Mouse (Mus musculus): Measurements from ENCODE around the gene Cpeb3.
"Not testable (repeated sequence)": the region's sequence is repeated elsewhere in the genome, so short reads cannot be mapped to it uniquely, and the experiment has no call there.

The Cpeb3 gene

DNA sequence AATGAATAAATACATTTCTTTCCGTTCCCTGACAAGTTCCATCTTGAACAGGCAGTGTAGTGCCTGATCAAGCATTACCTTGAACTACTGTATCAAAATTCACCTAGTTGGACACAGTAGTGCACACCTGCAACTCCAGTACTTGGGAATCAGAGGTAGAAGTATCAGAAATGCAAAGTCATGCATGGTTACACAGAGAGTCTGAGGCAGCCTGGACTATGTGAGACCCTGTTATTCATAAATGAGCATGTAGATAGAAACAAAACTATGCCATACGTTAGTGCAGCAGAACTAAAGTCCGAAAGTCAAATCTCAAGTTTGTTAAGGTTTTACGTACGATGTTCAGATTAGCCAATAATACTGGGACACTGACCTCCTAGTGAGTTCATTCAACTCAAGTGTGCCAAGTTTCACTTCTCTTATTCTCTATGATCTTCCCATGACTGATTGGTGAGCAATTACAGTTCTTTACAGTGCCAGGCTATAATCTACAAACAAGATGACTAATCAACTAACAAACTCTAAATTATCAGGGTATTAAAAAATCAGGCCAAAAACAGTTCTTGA lies 51.5 kb downstream of the Cpeb3 start:
- intact Hi-C loops (cut with DNase I), result no loop called here

DNA sequence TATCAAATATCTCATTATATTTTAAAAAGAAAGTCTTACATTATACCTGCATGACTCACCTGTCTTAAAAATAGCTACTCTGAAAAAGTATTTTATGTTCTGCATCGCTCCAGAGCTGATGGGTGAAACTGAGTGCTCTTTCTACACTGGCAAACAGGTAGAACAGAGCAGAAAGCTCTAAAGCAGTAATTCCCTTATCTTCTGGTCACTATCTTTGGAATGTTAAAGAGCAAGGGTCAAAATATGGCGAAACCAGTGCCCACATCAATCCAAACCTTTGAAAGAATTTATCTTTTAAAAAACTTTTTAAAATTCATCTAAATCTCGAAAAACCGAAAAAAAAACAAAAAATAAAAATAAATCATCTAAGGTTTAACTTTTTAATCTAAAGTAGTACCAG lies 52.4 kb downstream of the Cpeb3 start:
- intact Hi-C loops (cut with DNase I), result no loop called here

DNA sequence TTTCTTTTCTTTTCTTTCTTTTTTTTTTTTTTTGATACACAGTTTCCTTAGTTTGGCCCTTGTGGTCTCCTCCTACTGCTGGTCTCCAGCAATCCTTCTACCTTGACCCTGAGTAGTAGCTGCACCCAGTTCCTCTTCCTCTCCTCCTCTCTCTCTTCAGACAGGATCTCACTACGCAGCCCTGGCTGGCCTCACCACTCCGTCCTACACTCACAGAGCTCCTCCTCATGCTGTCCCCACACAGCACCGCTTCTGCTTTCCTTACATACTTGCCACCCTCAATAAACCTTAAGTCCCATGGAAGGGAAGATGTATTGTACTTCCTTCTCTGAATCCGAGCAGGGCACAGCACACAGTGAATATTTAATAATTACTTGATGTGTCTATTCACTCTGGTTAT lies 61.3 kb downstream of the Cpeb3 start:
- intact Hi-C loops (cut with DNase I), result no loop called here

DNA sequence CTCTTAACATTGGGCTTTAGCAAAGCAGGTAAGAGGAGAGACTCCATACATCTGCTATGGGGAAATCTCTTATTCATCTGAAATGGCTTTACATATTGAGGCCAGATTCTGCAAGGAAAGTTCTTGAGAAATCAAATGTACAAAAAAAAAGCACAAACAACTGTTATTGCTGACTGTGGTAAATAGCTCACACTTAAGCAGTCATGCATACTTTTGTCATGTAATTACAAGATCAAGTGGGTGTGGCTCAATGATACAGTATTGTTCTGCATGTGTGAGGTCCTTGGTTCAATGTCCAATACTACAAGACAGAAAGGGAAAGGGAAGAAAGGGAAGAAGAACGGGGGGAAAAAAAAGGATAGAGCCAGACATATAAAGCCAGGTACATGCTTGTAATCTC lies 62.6 kb downstream of the Cpeb3 start:
- intact Hi-C loops (cut with DNase I), result no loop called here

DNA sequence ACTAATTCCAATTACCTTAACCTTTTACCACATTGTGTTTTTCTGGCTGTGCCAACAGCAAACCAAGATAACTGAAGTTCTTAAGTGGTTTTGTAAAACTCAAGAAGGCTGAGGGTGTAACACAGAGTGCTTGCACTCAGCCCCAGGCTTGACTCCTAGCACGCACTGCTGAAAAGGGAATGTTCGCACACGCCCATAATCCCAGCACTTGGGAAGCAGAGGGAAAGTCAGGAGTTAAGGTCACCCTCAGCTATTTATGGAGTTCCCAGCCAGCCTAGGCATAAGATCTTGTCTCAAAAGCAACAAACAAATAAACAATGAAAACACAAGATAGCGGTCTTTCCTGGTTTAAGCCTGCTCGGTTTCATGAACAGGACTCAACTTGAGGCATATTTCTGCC lies 63.0 kb downstream of the Cpeb3 start:
- intact Hi-C loops (cut with DNase I), result no loop called here

DNA sequence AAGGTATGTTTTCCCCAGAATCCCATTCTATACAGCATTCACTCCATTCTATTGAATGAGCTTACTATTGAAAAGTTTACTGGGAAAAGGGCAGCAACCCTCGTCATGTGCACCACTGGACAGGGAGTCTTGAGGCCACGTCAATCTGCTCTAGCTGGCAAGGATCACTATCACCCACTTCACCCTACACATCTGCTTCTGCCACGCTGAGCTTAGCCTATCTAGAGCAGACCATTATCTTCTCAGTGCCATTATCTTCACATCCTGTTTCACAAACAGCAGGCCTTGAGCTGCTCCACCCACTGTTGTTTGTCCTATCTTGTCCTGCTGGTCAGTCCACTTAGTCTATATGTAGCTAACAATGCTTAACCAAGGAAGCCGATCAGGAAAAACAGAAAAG lies 66.8 kb downstream of the Cpeb3 start:
- intact Hi-C loops (cut with DNase I), result no loop called here

DNA sequence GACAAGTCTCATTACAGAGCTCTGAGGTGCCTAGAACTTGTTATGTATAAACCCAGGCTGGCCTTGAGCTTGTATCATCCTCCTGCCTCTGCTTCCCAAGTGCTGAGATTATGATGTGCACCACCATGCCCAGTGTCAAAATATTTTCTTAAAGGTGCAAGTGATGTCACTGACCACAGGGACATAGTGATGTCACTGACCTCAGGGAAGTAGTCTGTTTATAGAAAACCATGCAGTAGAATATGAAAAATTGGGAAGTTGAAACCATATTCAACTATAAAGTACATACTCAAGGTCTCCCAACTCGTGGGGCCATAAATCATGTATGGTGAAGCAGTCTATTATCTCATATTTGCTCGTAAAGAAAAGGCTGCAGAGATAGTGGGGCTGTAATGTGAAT lies 71.3 kb downstream of the Cpeb3 start:
- intact Hi-C loops (cut with DNase I), result no loop called here

DNA sequence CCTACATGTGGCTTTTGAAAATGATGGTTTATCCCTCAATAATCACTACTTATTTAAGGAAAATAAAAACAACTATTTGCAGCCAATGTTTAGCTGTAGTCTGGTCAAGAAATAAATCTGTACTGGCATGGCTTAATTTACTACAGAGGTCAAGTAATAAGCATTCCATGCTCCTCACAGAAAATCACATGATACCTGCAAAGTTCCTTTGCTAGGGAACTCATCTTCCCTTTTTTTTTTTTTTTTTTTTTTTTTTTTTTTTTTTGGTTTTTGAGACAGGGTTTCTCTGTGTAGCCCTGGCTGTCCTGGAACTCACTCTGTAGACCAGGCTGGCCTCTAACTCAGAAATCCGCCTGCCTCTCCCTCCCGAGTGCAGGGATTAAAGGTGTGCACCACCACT lies 72.9 kb downstream of the Cpeb3 start:
- intact Hi-C loops (cut with DNase I), result not testable (repeated sequence)

DNA sequence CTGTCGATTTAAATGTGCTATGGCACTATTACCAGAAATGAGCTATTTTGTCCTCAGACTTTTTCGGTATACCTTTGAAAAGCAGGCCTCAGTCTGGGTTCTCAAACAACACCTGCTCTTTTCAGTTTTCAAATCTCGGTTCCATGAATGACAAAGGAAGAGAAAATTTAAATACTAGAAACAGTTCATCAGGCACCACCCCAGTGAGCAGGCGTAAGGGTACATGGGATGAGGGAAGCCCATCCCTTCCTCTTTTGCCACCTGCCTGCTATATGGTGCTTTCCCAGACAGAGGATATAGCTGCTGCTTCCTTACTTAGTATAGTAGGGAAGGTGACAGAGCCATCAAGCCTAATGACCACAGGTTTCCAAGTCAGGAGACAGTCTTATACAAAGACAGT lies 74.7 kb downstream of the Cpeb3 start:
- intact Hi-C loops (cut with DNase I), result no loop called here

DNA sequence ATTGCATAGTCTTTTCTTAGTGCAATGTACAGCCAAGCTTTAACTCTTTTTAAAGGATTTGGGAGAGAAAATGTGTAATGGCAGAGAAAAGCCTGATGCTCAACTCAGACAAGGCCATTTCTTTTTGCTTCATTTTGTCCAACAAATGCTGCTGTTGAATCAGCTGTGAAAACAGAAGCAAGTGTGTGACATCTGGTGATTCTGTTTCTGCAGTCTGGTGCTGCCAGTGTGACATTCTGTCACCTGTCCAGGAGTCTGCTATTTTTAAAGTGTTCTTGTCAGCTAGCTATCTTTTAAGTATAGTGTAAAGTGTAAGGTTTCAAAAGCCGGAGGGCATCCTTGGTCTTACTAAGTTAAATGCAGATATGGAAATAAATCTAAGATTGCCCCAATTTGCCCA lies 76.7 kb downstream of the Cpeb3 start:
- intact Hi-C loops (cut with DNase I), result no loop called here

DNA sequence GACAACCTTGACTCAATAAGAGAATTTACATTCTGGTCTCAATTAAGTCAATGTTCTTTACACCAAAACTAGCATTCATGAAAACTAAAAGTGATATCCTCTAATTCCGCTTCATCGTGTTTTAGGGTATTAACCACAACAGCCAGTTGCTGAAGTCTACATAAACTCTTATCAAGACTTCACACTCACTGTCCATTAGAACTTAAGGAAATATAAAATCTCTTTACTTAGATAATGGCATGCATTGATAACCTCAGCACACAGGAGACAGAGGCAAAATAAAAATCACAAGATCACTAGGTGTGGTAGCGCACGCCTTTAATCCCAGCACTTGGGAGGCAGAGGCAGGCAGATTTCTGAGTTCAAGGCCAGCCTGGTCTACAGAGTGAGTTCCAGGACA lies 79.9 kb downstream of the Cpeb3 start:
- intact Hi-C loops (cut with DNase I), result no loop called here

DNA sequence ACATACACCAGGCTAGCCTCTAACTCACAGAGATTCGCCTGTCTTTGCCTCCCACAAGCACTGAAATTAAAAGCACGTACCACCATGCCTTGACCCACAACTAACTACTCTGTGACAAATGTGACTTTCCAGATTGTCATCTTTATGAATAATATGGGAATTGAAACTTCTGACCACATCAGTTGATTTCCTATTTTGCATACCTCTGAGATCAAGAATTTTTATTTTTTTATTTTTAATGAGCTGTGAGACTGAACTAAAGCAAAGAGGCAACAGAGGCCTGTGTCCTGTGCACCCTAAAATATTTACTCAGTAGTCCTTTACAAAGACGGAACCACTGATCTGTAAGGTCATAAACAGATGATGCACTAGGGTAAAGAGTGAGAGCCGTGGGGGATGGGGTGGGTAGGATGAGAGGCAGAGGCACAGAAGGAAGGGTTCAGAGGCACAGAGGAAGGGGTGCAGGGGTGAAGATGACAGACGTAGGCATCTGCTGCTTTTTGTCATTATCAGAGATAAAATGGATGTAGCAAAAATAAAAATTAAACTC lies 81.3 kb downstream of the Cpeb3 start:
- intact Hi-C loops (cut with DNase I), result no loop called here

DNA sequence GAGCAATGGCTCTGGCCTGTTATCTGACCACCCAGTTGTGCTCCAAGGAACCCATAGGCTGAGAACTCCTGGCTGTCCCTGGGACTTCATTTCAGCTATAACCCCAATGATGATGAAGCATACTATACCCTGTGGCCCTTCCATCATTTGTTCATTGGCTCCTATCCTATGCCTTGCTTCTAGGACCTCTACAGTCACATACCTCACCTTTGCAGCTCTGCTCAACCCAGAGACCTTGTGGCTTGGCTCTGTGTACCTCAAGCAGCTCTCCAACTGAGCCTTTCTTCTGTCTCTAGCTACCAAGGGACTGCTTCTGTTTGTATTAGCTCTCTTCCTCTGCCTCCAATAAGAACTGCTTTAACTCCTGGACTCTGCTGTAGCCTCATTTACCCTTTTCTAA lies 83.4 kb downstream of the Cpeb3 start:
- intact Hi-C loops (cut with DNase I), result no loop called here

DNA sequence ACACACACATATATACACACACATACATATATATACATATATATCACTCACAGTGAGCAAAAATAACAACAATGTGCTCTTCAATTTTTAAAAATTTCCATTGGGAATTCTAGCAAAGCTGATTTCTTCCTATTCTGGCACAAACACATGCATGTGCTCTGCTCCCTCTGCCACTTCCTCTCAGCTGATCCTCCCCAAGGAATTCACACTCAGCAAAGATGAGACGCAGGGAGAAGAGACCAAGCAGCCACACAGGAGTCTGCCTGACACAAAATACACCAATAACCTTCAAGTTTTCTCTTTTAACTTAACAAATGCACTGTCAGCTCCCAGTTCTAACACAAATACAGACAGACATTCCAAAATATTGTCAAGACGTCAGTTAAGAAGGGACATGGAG lies 89.1 kb downstream of the Cpeb3 start:
- intact Hi-C loops (cut with DNase I), result no loop called here

DNA sequence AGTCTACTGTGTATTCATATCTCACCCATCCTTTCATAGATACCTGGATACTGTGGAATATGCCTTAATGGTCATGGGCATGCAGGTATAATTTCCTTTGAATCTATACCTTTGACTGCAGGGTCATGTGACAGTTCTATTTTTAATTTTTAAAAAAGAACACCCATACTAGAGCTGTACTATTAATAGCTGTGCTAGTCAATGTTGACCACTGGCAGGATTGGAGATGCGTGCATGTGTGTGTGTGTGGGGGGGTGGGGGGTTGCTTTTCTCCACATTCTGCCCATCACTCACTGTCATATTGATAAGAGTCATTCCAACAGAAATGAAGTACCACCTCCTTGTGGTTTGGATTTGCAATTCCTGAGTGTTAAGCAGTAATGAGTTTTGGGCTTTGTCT lies 92.6 kb downstream of the Cpeb3 start:
- intact Hi-C loops (cut with DNase I), result no loop called here

DNA sequence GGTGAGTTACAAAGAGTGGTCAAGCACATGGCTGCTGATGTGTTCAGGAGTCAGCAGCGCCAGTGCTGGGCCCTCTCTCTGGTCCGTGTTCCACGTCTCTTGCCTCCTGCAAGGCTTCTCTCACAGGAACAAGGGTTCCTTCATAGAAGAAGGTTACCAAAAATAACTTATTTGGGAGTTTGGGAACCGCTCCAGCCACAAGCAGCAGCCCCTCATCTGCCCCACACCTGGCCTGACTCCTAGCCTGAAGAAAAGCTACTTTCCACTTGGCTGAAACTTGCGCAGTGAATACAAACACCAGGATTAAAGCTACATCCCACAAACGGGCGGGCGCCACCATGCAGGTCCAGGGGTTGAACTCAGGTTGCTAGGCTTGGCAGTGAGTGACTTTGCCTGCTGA lies 93.0 kb downstream of the Cpeb3 start:
- intact Hi-C loops (cut with DNase I), result no loop called here

DNA sequence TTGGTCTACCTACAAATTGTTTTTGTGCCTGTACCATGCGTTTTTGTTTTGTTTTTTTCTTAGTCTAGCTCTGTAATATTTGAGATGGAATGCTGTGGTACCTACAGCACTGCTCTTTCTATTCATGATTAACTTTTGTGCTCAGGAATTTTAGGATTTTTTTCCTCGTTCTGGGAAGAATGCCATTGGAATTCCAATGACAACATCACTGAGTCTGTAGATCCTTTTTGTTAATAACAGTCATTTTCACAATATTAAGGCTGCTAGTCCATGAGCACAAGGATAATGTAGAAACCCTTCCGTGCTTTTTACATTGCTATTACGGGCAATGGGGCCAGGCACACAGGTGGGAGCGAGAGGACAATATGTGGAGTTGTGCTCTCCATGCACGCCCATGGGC lies 96.6 kb downstream of the Cpeb3 start:
- intact Hi-C loops (cut with DNase I), result no loop called here

DNA sequence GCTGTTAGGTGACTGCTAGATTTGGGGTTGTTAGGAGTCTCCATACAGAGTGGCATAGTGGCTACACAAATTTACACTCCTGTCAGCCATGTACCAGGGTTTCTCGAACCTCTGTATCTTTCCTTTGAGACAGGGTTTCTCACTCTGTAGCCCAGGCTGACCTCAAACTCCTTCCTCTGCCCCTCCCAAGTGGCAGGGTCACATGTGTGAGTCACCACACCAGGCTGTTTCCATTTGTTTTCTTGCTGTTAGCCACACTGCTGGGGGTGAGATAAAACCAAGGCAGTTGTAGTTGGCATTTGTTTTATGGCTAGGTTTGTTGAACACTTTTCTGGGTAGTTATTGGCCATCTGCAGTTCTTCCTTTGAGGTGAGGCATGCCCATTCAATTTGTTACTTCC lies 97.9 kb downstream of the Cpeb3 start:
- intact Hi-C loops (cut with DNase I), result no loop called here

DNA sequence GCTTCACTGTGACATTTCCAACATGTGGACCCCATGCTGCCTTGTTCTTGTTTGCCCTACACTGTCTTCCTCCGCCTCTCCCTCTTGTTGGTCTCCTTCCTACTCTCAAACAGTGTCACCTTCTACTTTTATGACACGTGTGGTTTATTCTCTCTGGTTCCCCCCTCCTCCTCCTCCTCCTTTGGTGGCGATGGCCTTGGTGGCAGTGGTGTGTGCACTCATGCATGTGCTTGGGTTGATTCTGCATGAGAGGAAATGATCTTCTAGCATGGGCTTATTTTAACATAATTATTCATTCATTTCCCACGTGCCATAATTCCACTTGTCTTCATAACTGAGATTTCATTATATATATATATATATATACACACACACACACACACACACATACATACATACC lies 98.5 kb downstream of the Cpeb3 start:
- intact Hi-C loops (cut with DNase I), result no loop called here

DNA sequence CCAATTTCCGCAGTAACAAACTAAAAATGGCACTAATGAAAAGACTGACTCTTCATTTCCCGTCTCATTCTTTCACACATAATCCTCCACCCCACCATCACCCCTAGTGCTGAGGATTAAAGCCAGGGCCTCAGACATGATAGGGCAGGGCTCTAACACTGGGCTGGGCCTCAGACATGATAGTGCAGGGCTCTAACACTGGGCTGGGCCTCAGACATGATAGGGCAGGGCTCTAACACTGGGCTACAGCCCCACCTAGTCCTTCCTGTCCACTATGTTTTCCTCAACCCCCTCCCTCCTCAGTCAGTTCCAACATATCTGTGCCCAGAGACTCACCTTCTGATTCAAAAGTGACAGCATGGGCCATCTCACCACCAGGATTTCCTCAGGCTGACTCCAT lies 107.7 kb downstream of the Cpeb3 start:
- intact Hi-C loops (cut with DNase I), result no loop called here

DNA sequence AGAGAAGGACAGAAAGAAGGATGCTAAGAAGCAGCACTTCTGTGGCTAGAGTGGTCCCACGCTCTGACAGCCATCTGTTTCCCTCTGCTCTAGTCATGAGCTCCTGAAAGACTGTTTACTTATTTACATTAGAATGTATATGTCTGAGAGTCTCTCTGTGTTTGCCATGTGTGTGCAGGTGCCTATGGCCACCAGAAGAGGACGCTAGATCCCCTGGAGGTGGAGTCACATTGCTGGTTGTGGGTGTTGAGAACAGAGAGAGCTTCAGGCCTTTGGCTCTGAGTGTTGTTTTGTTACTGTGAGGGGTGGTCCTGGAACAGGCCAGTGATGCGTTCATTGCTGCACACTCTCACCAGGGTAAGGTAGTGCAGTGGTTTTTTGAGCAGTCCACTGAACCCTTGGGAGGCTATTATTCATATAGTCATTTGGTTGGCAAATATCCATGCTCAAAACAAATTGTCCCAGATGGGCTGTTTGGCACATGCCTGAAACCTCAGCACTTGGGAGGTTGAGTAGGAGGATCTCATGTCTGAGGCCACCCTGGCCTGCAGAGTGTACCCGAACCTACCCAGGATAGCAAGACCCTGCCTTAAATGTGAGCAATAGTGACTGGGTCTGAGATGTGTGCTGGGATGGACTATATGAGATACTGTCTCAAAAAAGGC lies 112.6 kb downstream of the Cpeb3 start:
- intact Hi-C loops (cut with DNase I), result no loop called here

DNA sequence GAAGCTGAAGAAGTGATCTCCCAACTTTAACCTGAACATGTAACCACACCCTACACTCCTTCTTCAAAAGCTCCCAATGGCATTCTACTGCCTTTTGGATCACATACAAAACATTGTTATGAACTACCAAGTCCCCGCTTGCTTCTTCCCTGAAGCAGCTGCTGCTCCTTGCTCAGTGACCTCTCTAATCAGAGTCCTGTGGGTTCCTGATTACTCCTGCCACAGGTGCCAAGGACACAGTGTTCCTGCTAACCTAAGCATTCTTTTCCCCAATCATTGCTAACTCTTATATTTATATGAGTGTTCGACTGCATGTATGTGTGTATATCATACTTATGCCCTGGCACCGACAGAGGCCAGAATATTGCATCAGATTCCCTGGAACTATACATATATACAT lies 115.2 kb downstream of the Cpeb3 start:
- intact Hi-C loops (cut with DNase I), result no loop called here

Data from adrenal gland (tissue).